Mouse (Mus musculus) B cell, adult 67 days (primary cell): ENCODE data around the gene Vps11. TPM values are rescaled to one million over a fixed set of nuclear protein-coding genes. Genes with fewer than 3 reads are reported as not detected.

Experiments
- total RNA-seq, 2 experiments: library from RNA; stranded (reverse); gene quantifications; 4 replicates each; pipeline ENCODE4 v1.2.4; 2023

The Vps11 gene
- 10 to 100 TPM; 65.8 to 68.3 TPM for total RNA-seq

DNA sequence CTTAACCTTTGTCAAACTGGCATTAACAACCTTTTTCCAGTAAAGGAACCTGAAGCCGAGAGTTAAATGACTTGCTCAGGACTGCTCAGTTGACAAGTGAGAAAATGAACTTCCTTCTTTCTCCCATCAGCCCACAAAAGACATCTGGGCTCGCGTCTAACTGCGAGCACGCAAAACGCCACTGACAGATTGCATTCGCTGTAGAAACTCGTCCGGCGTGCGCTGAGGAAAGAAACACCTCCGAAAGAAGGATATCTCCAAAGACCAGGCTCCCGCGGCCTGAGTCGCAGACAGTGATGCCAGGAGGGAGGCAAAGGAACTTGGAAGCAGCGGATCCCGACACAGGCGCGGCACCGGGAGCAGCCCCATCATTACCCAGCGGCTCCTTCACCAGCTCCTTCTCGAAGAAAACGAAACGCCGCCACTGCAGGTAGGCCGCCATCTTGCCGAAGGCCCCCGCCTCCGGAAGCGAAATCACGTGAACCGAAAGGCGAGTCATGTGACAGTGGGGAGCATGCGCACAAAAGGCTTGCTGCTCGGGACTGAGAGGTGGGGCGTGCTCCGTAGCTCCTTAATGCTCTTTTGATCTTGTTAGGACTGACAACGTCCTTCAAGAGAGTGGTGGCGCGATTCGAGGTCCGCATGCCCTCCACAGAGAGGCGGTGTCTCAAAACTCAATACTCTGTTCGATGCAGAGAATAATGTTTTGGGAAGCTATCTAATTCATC is at the start of gene Vps11:
TSS of gene Vps11 (minus strand) at position 481 of the 728 bp plus-strand sequence.

DNA sequence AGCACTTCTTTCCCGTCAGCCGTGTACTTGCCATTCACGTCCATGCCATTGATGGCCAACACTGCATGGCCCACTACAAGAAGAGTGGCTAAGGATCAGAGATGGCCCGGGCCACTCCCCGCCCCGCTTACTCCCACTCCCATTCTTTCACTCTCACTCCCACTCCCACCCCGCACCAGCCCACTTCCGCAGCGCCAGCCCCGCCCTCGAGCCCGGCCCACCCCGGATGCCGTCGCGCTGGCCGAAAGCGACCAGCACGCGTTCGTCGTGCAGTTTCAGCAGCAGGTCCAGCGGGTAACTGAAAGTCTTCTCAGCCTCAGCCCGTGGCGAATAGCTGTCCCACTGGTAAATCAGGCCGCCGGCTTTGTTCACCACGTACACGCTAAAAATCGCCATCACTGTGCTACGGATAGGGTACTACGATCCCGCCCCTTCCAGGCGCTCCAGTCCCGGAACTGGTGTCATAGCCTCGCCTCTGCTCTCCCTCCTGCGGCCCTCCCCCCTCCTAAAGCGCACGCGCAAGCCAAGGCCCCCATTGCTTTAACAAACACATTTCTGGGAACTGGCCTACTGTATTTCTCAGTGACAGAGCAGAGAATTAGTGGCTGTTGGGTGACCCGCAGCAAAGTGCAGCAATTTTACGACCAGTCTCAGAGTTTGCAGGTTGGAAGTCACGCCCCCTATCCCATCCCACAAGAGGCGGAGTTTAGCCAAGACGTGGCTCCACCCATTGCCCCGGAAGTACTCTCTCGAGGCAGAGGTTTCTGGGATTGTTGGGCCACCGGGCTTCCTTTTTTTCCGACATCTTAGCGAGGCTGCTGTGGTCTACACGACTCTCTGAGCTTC is 45.7 kb upstream of the Vps11 start, which contains the start of the genes Rps25 and Trappc4:
TSS of gene Rps25 (plus strand) at position 234 of the 846 bp plus-strand sequence.
TSS of gene Trappc4 (minus strand) at position 695 of the 846 bp plus-strand sequence.

DNA sequence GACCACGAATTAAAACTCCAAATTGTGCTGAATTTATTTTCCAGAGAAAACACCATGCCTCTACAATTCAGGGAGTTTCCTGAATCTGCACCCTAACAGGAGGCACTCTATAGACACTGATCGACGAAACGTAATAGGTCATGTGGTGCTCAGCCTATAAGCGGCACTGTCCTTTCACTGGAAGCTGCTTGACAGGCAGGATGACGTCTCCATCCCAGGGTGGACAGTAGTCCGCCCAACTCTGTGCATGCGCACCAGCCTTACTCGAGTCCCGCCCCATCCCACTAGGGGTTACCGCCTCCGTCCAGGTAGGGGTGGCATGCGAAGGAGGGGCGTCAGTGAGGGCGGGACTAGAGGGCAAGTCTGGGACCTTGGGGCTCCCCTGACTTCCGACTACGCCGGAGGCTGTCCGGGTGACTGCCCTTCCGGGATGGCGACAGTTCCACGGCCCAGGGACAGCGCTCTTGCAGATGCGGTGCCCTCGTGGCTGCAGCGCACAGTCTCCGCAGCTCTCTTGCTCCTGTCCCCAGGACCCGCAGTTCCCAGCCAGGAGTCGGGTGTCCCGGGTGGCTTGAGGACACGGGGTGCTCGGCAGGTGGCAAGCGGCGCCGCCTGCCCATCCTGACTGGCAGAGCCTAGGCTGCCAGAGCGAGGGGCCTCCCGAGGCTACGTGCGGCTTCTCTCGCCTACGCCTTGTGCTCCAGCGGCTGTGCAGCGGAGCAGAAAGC is 35.4 kb upstream of the Vps11 start, which contains the start of gene Slc37a4:
TSS of gene Slc37a4 (plus strand) at position 169 of the 728 bp plus-strand sequence.

DNA sequence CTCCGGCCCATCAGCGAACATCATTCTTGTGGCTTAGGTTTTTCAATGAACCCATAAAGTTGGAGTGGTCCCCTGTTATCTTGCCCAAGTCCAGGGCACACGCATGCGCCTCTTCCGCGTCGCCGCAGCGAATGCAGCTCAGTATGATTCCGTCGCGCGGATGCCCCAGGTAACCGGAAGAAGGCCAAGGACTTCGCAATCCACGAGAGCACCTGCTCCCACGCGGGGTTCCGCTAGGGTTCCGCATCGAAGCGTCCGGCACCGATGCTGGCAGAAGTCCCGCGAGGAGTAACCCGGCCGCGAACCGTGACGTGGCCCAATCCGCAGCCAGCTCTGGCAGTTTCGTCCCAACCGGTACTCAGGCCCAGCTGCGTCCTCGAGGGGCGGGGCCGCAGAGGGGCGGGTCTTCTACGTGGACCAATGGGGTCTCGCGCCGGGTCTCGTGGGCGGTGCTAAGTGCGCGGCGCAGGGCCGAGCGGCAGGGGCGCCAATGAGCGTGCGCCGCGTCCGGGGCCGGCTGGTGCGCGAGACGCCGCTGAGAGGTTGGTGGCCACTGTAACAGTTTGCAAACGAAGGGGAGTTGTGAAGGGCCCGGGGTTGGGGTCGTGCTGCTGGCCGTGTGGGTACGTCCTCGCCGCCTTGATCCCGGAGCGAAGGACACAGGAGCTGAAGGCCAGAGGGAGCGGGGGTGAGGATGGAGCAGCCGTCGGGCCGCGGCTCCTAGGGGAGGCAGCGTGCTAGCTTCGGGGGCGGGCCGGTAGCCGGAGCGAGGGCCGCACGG is 17.8 kb upstream of the Vps11 start, which contains the start of gene Hyou1:
TSS of gene Hyou1 (plus strand) at position 437 of the 781 bp plus-strand sequence.

DNA sequence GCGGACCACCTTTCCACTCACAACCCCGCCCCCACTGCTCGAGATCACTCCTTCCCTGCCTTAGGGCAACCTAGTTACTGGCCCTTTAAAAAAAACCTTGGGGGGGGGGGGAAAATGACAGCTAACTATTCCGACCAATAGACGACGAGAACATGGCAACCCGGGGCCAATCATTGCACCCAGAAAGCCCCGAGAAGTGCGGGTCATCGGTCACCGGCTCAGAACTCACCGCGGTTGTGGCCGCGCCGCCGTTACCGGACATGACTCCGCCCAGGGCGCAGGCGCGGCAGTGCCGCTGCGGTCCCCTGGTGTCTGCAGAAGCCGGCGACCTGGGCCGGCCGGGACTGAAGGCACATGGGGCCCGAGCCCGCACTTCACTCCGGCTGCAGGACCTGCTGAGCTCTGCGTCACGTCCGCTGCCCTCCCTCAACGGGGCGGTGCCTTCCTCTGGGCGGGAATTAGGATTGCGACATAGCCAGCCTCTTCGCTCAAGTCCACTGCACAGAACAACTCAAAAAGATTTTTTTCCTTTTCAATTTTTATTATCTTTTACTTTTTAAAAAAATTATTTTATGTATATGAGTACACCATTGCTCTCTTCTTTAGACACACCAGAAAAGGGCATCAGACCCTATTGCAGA is 17.6 kb downstream of the Vps11 start, which contains the start of gene Hmbs:
TSS of gene Hmbs (minus strand) at position 448 of the 641 bp plus-strand sequence.

DNA sequence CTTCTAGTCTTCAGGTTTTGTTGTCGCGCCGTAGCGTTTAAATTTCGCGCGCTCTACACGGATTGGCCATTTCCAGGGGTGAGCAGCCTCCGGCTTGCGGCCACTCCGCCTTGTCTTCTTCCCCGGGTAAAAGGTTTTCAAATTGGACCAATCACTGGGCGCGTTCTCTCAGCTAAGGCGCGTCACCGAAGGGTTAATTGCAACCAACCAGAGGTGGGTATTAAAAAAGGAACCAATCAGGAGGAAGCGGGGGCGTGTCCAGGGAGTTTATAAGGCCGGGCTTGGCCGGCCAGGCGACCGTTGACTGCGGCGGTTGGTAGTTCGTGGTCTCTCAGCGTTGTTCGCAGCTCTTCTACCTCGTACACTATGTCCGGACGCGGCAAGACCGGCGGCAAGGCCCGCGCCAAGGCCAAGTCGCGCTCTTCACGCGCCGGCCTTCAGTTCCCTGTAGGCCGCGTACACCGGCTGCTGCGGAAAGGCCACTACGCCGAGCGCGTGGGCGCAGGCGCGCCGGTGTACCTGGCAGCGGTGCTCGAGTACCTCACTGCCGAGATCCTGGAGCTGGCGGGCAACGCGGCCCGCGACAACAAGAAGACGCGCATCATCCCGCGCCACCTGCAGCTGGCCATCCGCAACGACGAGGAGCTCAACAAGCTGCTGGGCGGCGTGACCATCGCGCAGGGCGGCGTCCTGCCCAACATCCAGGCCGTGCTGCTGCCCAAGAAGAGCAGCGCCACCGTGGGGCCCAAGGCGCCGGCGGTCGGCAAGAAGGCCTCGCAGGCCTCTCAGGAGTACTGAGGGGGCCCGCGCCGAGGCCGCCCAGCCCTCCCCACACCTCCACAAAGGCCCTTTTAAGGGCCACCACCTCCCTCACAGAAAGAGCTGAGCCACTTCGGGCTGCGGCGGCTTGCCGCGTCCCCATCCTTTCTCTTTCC is 26.8 kb downstream of the Vps11 start, which contains the start of gene H2afx:
TSS of gene H2afx (plus strand) at position 299 of the 935 bp plus-strand sequence.

DNA sequence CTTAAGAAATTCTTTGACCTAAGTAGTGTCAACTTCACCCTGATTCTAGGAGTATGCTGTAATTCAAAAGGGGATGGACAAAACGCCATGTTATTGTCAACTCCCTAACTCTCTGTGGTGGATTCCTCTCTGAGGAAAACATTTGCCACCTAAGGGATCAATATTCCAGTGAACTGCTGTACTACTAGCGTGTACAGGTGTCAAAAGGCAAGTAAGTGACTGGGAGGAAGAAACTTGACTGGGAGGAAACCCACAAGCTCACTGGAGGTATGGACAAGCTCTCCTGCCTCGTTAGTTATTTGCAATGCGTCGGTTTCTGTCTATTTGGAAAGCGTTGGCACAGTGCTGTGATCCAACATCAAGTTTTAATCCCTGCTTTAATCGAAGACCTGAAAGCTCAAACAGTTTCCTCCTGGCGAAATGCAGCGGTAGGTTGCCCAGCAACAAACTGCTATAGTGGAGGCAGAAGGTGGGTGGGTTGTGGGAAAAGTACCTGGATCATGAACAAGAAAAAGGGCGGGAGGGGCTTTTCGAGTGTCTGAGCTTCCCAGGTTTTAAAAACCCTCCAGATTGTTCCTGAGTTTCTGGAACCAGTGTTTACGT is 35.6 kb downstream of the Vps11 start, which contains the start of gene Dpagt1:
TSS of gene Dpagt1 (plus strand) at position 252 of the 603 bp plus-strand sequence.

DNA sequence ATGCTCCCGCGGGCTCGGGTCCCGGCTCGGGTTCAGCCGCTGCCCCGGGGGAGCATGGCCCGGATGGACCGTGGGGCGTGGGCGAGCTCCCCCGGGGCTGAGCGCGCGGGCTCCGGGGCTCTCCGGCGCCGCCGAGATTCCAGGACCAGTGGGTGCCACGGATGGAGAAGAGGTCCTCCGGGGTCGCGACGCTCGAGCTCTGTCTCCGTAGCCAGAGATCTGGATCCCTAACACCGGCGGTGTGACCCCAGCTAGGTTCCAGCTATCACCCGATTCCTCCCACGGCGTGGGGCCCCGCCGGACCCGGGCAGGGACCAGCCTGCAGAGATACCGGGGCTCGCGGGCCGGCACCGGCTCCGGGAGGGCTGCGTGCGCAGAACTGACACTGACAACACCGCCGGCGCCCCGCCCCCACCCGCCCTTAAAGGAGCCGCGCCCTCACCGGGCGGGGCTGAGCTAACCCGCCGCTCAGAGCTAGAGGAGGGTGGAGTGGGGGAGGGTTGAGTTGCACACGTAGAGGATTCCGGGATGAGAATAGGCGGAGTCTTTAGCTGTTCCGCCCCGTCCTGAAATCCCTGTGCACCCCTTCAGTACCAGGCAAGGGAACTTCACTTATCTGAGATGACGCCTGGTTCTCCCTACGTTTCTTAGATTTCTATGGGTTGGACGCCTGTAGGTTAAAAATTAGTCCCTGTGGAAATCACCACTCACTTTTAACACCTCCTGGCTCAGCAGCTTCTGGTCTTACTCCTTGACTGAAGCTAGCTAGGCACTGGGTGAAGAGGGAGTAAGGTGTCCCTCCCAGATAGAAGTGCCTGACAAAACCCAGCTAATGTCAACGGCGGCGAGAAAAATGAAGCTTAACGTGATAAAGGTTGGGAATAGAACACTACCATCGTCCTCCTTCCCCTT is 41.3 kb downstream of the Vps11 start, which contains the start of gene C2cd2l:
TSS of gene C2cd2l (minus strand) at position 399 of the 912 bp plus-strand sequence.

DNA sequence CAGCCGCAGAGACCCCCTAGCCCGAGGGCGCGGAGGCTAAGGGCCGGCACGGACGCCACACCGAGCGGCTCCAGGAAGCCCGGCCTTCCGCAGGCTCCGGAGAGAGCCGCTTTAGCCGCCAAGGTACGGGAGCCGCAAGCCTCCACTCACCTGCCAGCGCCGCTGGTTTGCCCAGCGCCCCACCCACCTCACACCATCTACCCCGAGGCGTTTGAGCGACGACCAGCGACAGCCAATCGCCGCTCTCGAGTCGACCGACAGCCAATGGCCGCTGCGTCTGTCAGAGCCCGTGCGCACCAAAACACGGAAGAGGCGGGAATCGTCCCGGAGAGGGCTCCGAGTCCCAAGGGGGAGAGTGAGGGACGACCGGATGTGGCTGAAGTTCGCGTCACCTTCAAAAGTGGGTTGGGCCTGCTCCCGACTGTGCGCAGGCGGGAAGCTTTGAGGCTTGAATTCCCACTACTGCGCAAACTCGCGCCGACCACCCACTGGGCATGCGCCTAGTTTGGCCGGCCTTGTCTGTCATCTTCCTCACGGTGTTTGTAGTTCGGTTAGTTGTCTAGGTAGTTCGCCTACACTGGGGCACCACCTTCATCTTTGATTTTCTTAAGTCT is 55.9 kb downstream of the Vps11 start, which contains the start of gene Hinfp:
TSS of gene Hinfp (minus strand) at position 206 of the 614 bp plus-strand sequence.

Other genes starting within 250 kb of the Vps11 start
- gene Gm49380, start 248.2 kb downstream of the Vps11 start, total RNA-seq: not detected
- 10 to 100 TPM; 20.3 to 24.1 TPM for gene Rnf26, start 248.2 kb downstream of the Vps11 start, total RNA-seq
- 1 to 10 TPM in 1 of 2 experiments, under 1 TPM in 1; 0.53 to 1.1 TPM for gene Mcam, start 227.2 kb downstream of the Vps11 start, total RNA-seq
- gene Cbl, start 127.6 kb downstream of the Vps11 start, total RNA-seq: 100 to 1,000 TPM; 147 to 153 TPM
- gene Ccdc153, start 121.0 kb downstream of the Vps11 start, total RNA-seq: not detected
- gene Pdzd3, start 110.2 kb downstream of the Vps11 start, total RNA-seq: not detected
- 1 to 10 TPM; 4.1 to 4.4 TPM for gene Nlrx1, start 93.1 kb downstream of the Vps11 start, total RNA-seq
- not detected for gene Abcg4, start 73.1 kb downstream of the Vps11 start, total RNA-seq
- gene Hinfp, start 56.0 kb downstream of the Vps11 start, total RNA-seq: 10 to 100 TPM; 69.0 to 69.1 TPM
- 10 to 100 TPM; 19.9 to 22.5 TPM for gene C2cd2l, start 41.4 kb downstream of the Vps11 start, total RNA-seq
- 10 to 100 TPM; 10.5 to 11.6 TPM for gene Dpagt1, start 35.7 kb downstream of the Vps11 start, total RNA-seq
- gene H2afx, start 27.0 kb downstream of the Vps11 start, total RNA-seq: 10 to 100 TPM; 38.2 to 42.1 TPM
- 10 to 100 TPM; 22.0 to 24.0 TPM for gene Hmbs, start 17.4 kb downstream of the Vps11 start, total RNA-seq
- 10 to 100 TPM; 88.3 to 93.5 TPM for gene Hyou1, start 17.8 kb upstream of the Vps11 start, total RNA-seq
- 10 to 100 TPM; 22.9 to 26.0 TPM for gene Slc37a4, start 35.2 kb upstream of the Vps11 start, total RNA-seq
- gene Rps25, start 45.5 kb upstream of the Vps11 start, total RNA-seq: 1,000 to 10,000 TPM; 2,410 to 2,500 TPM
- 10 to 100 TPM; 64.2 to 64.3 TPM for gene Trappc4, start 45.9 kb upstream of the Vps11 start, total RNA-seq
- 10 to 100 TPM; 49.3 to 53.9 TPM for gene Ccdc84, start 56.9 kb upstream of the Vps11 start, total RNA-seq
- not detected for gene Foxr1, start 79.5 kb upstream of the Vps11 start, total RNA-seq
- not detected for gene Upk2, start 93.3 kb upstream of the Vps11 start, total RNA-seq
- 100 to 1,000 TPM in 1 of 2 experiments, 10 to 100 TPM in 1; 95.2 to 106 TPM for gene Bcl9l, start 121.2 kb upstream of the Vps11 start, total RNA-seq
- gene Cxcr5, start 200.2 kb upstream of the Vps11 start, total RNA-seq: 100 to 1,000 TPM; 294 to 344 TPM
- gene Ddx6, start 243.2 kb upstream of the Vps11 start, total RNA-seq: 100 to 1,000 TPM; 309 to 312 TPM